Comparison of ENCODE assay signal across 16 mouse cellular contexts in the genomic region with DNA sequence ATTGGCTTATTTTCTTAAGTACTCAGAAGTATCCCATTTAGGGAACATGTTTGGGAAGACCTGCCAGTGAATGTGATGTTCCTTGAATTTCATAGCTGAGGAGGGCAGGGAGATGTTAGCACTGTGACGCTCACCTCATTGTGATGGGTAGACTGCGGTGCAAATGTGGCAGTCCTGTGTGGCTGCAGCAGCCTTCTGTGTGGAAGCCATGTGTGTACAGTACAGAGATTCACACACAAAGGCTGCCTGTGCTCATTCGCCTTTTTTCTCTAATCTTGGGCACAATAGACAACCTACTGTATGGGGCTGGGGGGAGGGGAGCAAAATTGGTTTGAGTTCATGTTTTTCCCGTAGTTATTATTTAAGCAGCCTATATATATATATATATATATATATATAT. TPM values are rescaled to one million over a fixed set of nuclear protein-coding genes. Genes with fewer than 3 reads are reported as not detected.
DNase-seq lines count a peak whose midpoint lies in the region; ATAC-seq and TF ChIP-seq lines count a peak whose summit lies in the region.
"Had no signal": no experiment of that assay in that cellular context is flagged by ENCODE, and none has a peak within 500 bp of the region (broad histone marks: within the 10 kb centered on the region; RNA-seq: fewer than 3 reads in every experiment).

No protein-coding gene starts in this region.

- no peak for TF ChIP-seq CTCF in cortical plate, adult 2 months (IDR thresholded peaks at IDR 0.05; ENCODE audit: extremely low read depth, insufficient read depth, low read length)

- no peak for DNase-seq in liver, embryonic 13.5 days
- DNase-seq in liver, embryonic 11.5 days (ENCODE audit: low spot score), result no peak
- no peak for DNase-seq in urinary bladder, postnatal 25 days (ENCODE audit: low spot score)
- no peak for DNase-seq in embryo, embryonic 9.5 days (ENCODE audit: extremely low spot score)
- DNase-seq: adrenal gland, adult 8-10 months; kidney, adult 18-20 months; lung, postnatal 14 days; retina, postnatal 1 day; thymus, postnatal 36 days had no signal

- 0 out of 2 replicates have a peak overlapping the region, but pooled peaks have one; percentile 37 for H3K9ac ChIP-seq in liver, embryonic 13.5 days
- no peak overlapping the region for H3K9ac ChIP-seq in liver, embryonic 11.5 days (ENCODE audit: low read depth, low read length)
- peak overlapping the region; percentile 55 for H3K9ac ChIP-seq in forebrain, embryonic 15.5 days (replicated peaks)
- peak overlapping the region; percentile 51 for H3K9ac ChIP-seq in midbrain, embryonic 16.5 days (ENCODE audit: low read depth, low read length)

- no peak for ATAC-seq in liver, embryonic 13.5 days (ENCODE audit: low read depth)
- no peak for ATAC-seq in liver, embryonic 11.5 days (replicated peaks; ENCODE audit: low FRiP score)
- ATAC-seq in forebrain, embryonic 15.5 days (replicated peaks), result no peak
- no peak for ATAC-seq in midbrain, embryonic 16.5 days
- ATAC-seq in activated CD4-positive, CD25-positive, alpha-beta regulatory T cell, adult 4 months, result no peak
- ATAC-seq: CD4-positive, CD25-positive, alpha-beta regulatory T cell, adult 4 months; Patski had no signal

- no peak overlapping the region for H3K4me3 ChIP-seq in liver, embryonic 13.5 days (replicated peaks)
- no peak overlapping the region for H3K4me3 ChIP-seq in liver, embryonic 11.5 days (ENCODE audit: low read depth, low read length)
- H3K4me3 ChIP-seq in cortical plate, adult 2 months (ENCODE audit: insufficient read depth, low read length), result peak overlapping the region; percentile 89
- H3K4me3 ChIP-seq in forebrain, embryonic 15.5 days, result peak overlapping the region; percentile 30
- peak overlapping the region; percentile 11; the same call in 1 of the 2 replicates for H3K4me3 ChIP-seq in midbrain, embryonic 16.5 days (ENCODE audit: low read depth, low read length)

- peak overlapping the region; percentile 51 for H3K27ac ChIP-seq in liver, embryonic 13.5 days
- H3K27ac ChIP-seq in liver, embryonic 11.5 days (ENCODE audit: low read depth, low read length), result no peak overlapping the region
- 0 out of 2 replicates have a peak overlapping the region, but pooled peaks have one; percentile 6 for H3K27ac ChIP-seq in cortical plate, adult 2 months (ENCODE audit: insufficient read depth, low read length)
- H3K27ac ChIP-seq in forebrain, embryonic 15.5 days (replicated peaks), result peak overlapping the region; percentile 98
- H3K27ac ChIP-seq in midbrain, embryonic 16.5 days (ENCODE audit: low read length), result peak overlapping the region; percentile 76

- H3K4me2 ChIP-seq in liver, embryonic 13.5 days, result no peak overlapping the region
- no peak overlapping the region for H3K4me2 ChIP-seq in liver, embryonic 11.5 days
- peak overlapping the region; percentile 50 for H3K4me2 ChIP-seq in forebrain, embryonic 15.5 days (replicated peaks)
- peak overlapping the region; percentile 53 for H3K4me2 ChIP-seq in midbrain, embryonic 16.5 days (ENCODE audit: low read length)

- no peak for TF ChIP-seq POLR2A in cortical plate, adult 2 months (IDR thresholded peaks at IDR 0.05; ENCODE audit: extremely low read depth, insufficient read depth, low read length)

- H3K36me3 ChIP-seq in liver, embryonic 13.5 days, result peaks cover 53% of the 10 kb centered on the region
- H3K36me3 ChIP-seq in liver, embryonic 11.5 days (ENCODE audit: control insufficient read depth, insufficient read depth, low read length), result peaks cover 27% of the 10 kb centered on the region
- peaks cover 14% of the 10 kb centered on the region for H3K36me3 ChIP-seq in forebrain, embryonic 15.5 days
- H3K36me3 ChIP-seq in midbrain, embryonic 16.5 days (ENCODE audit: control insufficient read depth, insufficient read depth, low read length), result peaks cover 4% of the 10 kb centered on the region; the same call in 1 of the 2 replicates

- H3K27me3 ChIP-seq in liver, embryonic 13.5 days, result no peaks in the 10 kb centered on the region
- no peaks in the 10 kb centered on the region for H3K27me3 ChIP-seq in liver, embryonic 11.5 days (replicated peaks; ENCODE audit: control insufficient read depth, insufficient read depth, low read length)
- no peaks in the 10 kb centered on the region for H3K27me3 ChIP-seq in forebrain, embryonic 15.5 days
- no peaks in the 10 kb centered on the region for H3K27me3 ChIP-seq in midbrain, embryonic 16.5 days (ENCODE audit: control insufficient read depth, insufficient read depth, low read depth, low read length)

- H3K9me3 ChIP-seq in liver, embryonic 13.5 days (replicated peaks), result no peaks in the 10 kb centered on the region
- H3K9me3 ChIP-seq in liver, embryonic 11.5 days (ENCODE audit: control insufficient read depth, low read length), result no peaks in the 10 kb centered on the region
- H3K9me3 ChIP-seq in forebrain, embryonic 15.5 days, result no peaks in the 10 kb centered on the region
- no peaks in the 10 kb centered on the region for H3K9me3 ChIP-seq in midbrain, embryonic 16.5 days (replicated peaks; ENCODE audit: control insufficient read depth, low read length, poor library complexity, severe bottlenecking)

- H3K4me1 ChIP-seq in liver, embryonic 13.5 days (replicated peaks), result peaks cover 72% of the 10 kb centered on the region
- H3K4me1 ChIP-seq in liver, embryonic 11.5 days (replicated peaks; ENCODE audit: control insufficient read depth, insufficient read depth, low read length), result peaks cover 16% of the 10 kb centered on the region
- H3K4me1 ChIP-seq in cortical plate, adult 2 months (ENCODE audit: control insufficient read depth, insufficient read depth, low read length), result peaks cover 16% of the 10 kb centered on the region
- peaks cover 64% of the 10 kb centered on the region for H3K4me1 ChIP-seq in forebrain, embryonic 15.5 days
- H3K4me1 ChIP-seq in midbrain, embryonic 16.5 days (ENCODE audit: control insufficient read depth, insufficient read depth, low read length), result peaks cover 51% of the 10 kb centered on the region

- 76% methylated on average over 4 of the region's 4 CpGs for WGBS in liver, embryonic 13.5 days (ENCODE audit: insufficient replicate concordance)
- WGBS in liver, embryonic 11.5 days, result 85% methylated on average over 4 of the region's 4 CpGs
- 8% methylated on average over 4 of the region's 4 CpGs for WGBS in forebrain, embryonic 15.5 days
- 34% methylated on average over 4 of the region's 4 CpGs for WGBS in midbrain, embryonic 16.5 days

RNA-seq across cellular contexts. Expression of a gene that starts 6.7 kb away (rescaled TPM):
- 37.9 and 45.0 TPM in 2 replicates for polyA plus RNA-seq in liver, embryonic 13.5 days (2015; fragmentation: Nextera tagmentation; extraction: Ambion mirVana)
- 92.2 and 95.4 TPM in 2 replicates for polyA plus RNA-seq in liver, embryonic 11.5 days (2014; fragmentation: Nextera tagmentation; extraction: Ambion mirVana)
- polyA plus RNA-seq in cortical plate, adult 2 months (2012; rRNA removed), result 62.8 and 64.1 TPM in 2 replicates
- 204 and 215 TPM in 2 replicates for polyA plus RNA-seq in forebrain, embryonic 15.5 days (2015; fragmentation: Nextera tagmentation; extraction: Ambion mirVana)
- polyA plus RNA-seq in midbrain, embryonic 16.5 days (2015; fragmentation: Nextera tagmentation; extraction: Ambion mirVana), result 99.8 and 107 TPM in 2 replicates
- polyA plus RNA-seq in activated CD4-positive, CD25-positive, alpha-beta regulatory T cell, adult 4 months (2017; shearing (Covaris generic)), result under 1 TPM; 0.37 to 0.96 TPM
- polyA plus RNA-seq: Patski had no signal

RNA-seq across cellular contexts. Expression of a gene that starts 9.7 kb away (rescaled TPM):
- polyA plus RNA-seq in liver, embryonic 13.5 days (2015; fragmentation: Nextera tagmentation; extraction: Ambion mirVana), result not detected in 2 replicates
- not detected in 2 replicates for polyA plus RNA-seq in liver, embryonic 11.5 days (2014; fragmentation: Nextera tagmentation; extraction: Ambion mirVana)
- polyA plus RNA-seq in cortical plate, adult 2 months (2012; rRNA removed), result 1.2 and 1.6 TPM in 2 replicates
- 0.26 TPM in 1 of 2 replicates, not detected in the other for polyA plus RNA-seq in forebrain, embryonic 15.5 days (2015; fragmentation: Nextera tagmentation; extraction: Ambion mirVana)
- not detected in 2 replicates for polyA plus RNA-seq in midbrain, embryonic 16.5 days (2015; fragmentation: Nextera tagmentation; extraction: Ambion mirVana)
- polyA plus RNA-seq in activated CD4-positive, CD25-positive, alpha-beta regulatory T cell, adult 4 months (2017; shearing (Covaris generic)), result not detected
- polyA plus RNA-seq: CD4-positive, CD25-positive, alpha-beta regulatory T cell, adult 4 months; heart, postnatal 0 days; Patski had no signal

Comparison
In these comparisons a context has a peak if more than half of its experiments do, and no peak if none do; other contexts are left out.
1. H3K4me2 ChIP-seq: peak in forebrain, embryonic 15.5 days (single experiment) and midbrain, embryonic 16.5 days (single experiment); none in liver, embryonic 13.5 days (single experiment) and liver, embryonic 11.5 days (single experiment).
2. H3K4me3 ChIP-seq: peak in cortical plate, adult 2 months (single experiment), forebrain, embryonic 15.5 days (single experiment) and midbrain, embryonic 16.5 days (single experiment); none in liver, embryonic 13.5 days (single experiment) and liver, embryonic 11.5 days (single experiment).
3. RNA of a gene that starts 6.7 kb away (polyA plus RNA-seq): 204 to 215 TPM in forebrain, embryonic 15.5 days, 99.8 to 107 TPM in midbrain, embryonic 16.5 days, 92.2 to 95.4 TPM in liver, embryonic 11.5 days, 62.8 to 64.1 TPM in cortical plate, adult 2 months and 37.9 to 45.0 TPM in liver, embryonic 13.5 days; 0.37 to 0.96 TPM in activated CD4-positive, CD25-positive, alpha-beta regulatory T cell, adult 4 months; every median in the first group is over 10 times any median in the second.